Mouse (Mus musculus) testis, postnatal 14 days (tissue): ENCODE measurements around the gene Gpr142.
A peak's percentile ranks its signal among the peaks of the same experiment; 100 is the strongest.

Experiments
- DNase-seq: peaks from one replicate; pipeline ENCODE4 v3.0.0; 2021; ENCODE audit warnings: low spot score

Gpr142 gene

DNA sequence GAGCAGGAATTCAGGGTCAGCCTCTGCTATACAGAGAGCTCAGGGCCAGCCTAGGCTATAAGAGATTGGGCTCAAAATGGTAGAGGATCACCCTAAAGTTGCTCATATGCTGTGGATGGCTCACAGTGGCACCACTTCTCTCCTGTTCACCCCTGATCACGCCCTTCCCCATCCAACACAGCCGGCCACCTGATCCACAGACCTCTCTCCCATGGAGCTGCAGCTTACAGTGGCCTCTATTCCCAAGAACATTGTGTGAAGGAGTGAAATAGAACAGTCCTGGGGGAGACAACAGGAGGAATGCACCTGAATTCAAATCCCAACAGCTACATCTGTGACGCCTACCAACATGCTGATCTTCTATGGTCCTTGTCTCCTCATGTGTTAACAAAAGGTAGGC lies at the start of gene Gpr142:
Gene Gpr142 (plus strand): TSS at position 301 of the 400 bp plus-strand sequence.
- DNase-seq: no peak

DNA sequence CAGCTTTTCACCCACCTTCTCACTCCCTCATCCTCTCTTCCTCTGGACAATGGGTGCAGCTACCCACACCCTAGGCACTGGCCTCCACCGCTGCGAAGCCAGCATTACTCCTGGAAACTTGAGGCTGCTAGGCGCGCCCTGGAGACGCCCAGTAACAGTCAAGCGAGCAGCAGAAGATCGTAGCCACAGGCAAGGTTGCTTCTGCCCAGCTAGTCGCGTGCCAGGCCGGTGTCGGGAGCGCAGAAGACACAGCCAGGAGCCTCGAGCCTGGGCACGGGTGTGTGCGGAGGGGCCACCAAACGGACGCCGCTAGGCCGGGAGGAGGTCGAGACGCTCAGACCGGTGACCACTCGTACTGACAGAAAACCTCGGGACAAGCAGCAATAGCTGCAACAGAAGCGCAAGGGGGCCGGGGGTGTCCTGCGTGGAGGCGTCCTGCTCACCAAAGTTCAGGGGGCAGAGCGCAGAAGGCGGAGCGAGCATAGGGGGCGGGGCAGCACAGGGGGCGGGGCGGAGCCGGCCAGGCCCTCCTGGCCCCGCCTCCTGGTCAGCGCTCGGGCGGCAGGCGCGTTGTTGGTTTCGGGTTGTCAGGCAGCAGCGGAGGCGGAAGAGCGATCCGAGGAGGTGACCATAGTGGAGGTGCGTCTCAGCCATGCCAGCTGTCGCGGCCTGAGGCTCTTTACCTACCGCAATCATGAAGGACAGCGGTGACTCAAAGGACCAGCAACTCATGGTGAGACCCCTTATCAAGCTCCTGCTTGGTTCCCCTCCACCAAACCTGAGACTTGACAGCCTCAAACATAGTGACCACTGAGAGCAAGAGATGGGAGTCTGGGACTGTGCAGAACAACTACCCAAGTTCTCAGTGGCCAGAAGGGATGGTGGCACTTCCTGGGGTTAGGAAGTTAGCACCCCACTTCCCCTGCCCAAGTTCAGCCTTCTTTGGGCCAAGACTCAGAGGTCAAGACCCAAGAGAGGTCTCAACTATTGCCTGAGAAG lies 33.6 kb upstream of the Gpr142 start, which contains the start of gene Kif19a:
Gene Kif19a (plus strand): TSS at position 569 of the 999 bp plus-strand sequence.
- peak; percentile 23 for DNase-seq

DNA sequence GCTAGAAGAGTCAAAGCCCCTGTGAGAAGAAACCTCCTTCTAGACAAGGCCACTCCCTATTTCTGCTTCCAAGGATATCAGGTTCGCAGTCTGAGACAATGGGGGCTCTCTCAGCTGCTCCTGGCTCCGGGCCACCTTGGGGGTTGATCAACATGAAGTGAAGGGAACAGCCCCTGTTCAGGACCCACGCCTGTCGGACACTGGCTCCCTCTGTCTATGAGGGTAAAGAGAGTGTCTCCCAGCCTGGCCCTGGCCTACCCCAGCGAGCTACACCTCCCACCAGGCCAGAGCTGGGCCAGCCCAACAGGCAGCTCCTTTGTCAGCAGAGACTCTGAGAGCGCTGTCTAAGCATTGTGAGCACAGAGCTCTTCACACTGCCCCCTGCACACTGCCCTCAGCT lies 28.8 kb upstream of the Gpr142 start:
- no peak for DNase-seq

DNA sequence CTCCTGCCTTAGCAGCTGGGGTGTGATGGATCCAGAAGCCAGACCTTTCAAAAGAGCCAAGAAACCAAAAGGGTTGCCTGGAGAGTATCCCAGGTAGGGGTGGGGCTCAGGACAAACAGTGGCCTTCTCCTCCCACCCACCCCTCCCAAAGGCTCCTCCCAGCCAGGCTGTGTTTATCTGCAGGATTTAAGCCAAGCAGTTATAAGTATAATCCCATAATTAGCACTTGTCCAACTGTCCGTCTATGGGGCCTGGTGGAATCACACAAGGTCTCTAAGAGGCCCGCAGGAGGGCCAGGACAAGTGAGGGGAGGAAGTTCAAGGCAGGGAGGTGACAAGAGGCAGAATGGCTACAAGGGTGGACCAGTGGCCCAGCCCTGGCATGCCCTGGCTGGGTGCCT lies 26.8 kb upstream of the Gpr142 start:
- no peak for DNase-seq

DNA sequence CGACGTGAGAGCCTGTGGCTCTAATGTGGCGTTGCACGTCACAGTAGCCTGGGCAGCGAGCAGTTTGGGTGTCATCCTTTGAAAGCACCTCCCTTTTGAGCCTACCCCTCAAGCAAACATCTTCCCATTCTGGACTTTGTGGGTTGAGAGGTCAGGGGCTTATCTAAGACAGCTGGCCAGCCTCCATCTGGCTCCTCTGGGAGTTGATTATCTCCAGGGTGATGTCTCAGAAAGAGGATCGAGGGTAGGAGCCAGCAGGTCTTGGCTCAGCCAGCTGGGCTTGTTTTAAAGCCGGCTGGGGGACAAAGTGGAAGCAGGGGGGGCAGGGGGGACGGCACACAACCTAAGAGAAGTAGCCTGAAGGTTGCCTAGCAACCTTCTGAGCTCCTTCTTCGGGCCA lies 18.6 kb upstream of the Gpr142 start:
- DNase-seq: peak; percentile 45

DNA sequence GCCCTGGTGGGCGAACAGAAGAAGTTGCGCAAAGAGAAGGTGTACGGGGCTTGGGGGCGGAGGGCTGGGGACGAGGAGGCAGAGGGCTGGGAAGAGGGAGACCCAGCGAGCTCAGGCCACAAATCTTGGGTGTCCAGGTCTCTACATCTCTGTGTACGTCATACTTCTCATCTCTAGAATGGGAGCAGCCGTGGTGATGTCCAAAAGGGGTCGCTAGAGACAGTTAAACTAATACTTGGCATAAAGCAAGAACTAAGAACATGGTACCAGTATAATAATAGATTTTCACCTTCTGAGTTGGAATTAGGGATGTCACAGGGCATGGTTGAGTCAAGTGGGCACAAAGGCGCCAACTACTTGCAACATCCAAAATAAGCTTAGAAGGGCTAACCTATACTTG lies 12.8 kb upstream of the Gpr142 start:
- DNase-seq: no peak

DNA sequence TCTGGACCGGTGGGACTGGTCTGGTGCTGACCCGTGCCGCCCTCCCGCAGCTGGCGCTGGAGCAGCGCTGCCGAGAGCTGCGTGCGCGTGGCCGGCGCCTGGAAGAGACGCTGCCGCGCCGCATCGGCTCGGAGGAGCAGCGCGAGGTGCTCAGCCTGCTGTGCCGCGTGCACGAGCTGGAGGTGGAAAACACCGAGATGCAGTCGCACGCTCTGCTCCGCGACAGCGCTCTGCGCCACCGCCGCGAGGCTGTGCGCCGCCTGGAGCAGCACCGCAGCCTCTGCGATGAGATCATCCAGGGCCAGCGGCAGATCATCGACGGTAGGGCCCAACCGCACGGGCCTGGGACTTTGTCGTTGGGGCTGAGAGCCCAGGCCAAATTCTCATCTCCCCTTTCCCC lies 12.4 kb upstream of the Gpr142 start:
- no peak for DNase-seq

DNA sequence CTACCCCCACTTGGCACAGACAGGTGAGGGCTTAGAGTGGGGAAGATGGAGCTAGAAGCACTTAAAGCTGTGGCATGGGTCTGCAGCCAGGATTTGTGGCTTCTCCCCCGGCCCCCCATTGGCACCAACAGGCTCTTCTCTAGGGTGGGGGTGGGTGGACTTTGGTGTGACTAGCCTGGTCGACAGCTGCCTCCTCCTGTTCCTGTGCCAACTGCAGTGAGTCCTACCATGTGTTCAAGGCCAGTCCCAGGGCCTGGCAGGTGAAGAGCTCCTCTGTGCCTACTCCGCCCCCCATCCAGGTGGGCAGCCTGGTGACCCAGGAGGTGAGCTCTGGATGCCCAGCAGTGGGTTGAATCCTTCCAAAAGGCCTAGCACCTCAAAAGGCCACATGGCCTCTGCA lies 11.1 kb upstream of the Gpr142 start:
- no peak for DNase-seq

DNA sequence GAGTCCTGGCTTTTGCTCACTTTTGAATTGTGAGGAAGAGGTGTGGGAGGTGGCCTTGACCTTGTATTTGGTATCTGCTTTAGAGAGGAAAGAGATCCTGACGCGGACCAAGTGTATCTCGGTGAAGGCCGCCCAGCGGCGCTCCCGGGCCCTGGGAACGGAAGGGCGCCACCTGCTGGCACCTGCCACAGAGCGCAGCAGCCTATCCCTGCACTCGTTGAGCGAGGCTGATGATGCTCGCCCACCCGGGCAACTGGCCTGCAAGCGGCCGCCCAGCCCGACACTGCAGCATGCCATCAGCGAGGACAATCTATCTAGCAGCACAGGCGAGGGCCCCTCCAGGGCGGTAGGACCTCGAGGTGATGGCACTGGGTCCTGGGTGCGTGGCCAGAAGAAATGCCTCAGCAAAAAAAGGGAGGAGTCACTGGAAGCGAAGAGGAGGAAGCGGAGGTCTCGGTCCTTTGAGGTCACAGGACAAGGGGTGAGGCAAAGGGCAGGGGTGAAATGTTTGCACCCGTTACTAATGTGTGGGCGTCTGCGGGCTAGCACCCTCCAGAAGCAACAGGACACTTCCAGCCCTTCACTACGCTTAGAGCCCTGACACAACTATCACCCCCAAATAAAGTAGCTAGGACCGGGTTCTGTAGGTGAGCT lies 9.5 kb upstream of the Gpr142 start:
- DNase-seq: peak; percentile 77

DNA sequence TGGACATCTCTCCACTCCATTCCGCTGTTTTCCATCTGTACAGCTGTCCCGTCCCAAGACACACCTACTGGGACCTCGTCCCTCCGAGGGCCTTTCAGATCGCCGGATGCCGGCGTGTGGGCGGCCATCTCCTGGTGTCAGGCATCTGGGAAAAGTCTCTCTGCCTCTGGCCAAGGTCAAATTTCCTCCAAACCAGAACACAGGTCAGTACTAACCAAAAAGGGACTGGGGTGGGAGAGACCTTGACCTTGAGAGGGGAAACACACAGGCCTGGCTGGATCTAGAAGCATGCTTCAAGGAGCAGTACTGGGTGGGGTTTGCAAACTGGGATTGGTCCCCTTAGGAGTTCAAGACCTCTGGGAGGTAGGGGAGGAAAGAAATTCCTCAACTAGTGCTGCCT lies 9.0 kb upstream of the Gpr142 start:
- DNase-seq: no peak

DNA sequence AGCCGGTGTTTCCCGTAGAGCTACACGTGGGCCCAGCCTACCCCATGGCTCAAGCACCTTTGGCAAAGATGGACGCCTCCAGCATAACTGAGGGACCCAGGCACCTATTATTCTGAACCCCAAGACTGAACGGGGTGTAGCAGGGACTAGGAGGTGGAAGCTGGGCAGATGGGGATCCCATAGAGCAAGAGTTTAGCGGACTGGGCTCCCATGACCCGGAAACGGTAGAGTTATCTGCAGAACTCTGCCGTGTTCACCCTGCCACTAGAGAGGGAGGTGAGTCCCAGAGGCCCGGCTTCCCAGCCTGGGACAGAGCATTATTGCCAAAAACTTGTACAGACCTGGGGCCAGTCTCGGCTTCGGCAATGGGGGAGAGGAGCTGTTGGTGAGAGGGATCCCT lies 8.6 kb upstream of the Gpr142 start:
- no peak for DNase-seq

DNA sequence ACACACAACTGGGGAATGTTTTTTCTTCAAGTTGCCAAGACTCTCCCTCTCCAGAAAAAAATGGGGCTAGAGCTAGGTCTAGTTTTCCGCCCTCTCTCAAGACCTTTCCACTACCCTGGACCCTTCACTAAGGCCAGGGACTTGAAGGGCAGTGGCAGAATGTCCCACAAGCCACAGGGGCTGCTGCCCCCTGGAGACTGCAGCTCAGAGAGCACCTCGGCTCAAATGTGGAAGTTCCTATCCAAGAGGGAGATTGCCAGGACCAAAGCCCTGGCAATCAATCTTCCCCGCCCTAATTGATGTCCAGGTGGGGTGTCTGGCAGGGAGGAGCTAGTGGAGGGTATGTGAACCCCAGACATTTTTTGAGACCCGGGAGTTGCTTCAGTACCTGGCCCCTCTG lies 7.9 kb upstream of the Gpr142 start:
- no peak for DNase-seq

DNA sequence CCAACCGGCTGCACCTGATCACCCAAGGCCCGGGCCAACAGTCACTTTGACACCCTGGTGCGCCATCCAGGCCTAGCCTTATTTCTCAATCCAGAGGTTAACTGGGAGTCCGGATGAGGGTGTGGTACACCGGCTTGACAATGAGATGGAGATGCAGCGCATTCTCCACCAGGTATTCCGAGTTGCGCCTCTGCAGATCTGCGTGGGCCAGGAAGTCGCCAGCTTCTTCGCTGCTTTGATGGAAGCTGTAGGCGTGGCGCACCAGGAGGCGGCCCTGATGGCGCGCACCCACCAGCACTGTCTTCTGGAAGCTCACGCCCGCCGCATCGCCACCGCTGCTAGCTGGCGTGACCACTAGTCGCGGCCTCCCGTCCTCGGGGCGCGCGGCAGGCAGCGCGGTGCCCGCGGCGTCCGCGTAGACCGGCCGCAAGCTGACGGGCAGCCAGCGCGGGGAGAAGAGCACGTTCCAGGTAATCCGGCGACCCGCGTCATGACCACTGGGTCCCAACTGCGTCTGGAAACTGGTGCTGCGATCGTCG lies 7.3 kb upstream of the Gpr142 start:
- no peak for DNase-seq

DNA sequence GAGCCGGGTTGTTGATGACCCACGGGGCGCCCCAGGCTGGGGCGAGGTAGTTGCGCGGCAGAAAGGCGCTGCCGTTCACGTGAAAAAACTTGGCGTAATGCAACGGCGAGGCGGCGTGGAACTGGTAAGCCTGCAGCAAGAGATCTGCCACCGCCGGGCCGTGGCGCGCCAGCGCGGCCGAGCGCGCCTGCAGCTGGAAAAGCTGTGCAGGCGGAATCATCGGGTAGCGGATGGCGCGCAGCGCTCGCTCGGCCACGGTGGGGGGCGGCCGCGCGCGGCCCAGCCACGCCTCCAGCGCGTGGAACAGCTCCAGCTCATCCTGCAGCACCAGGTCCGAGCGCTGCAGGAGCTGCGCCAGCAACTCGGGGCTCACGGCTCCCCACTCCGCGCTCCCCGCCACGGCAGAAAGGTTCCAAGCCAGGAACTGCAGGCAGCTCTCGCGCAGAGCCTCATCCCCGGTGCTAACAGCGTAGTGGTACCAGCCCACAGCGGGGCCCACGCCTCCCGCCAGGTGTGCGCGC lies 6.8 kb upstream of the Gpr142 start:
- DNase-seq: no peak

DNA sequence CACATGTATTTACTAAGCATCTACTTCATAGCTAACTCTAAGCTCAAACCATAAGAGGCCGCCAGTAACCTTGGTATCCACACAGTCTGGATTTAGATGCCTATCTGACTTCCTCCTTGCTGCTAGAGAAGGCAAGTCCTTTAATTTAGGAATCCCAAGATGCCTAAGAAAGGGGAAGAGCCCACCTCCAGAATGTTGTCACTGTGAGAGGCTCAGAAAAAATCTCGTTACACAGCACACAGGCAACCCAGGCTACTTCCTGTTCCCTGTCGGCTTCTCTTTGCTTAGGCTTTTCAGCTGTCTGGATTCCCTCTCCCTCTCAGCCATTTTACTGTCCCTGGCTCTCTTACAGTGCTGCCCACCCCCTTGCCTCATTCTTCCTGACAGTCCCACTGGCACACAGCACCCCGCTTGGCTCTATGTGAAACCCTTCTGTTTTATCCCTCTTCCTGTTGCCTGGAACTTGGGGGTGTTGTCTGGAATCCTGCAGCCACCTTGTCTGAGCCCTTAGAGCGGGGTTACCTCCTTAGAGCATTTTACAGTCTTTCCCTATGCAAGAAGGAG lies 5.7 kb upstream of the Gpr142 start:
- DNase-seq: no peak

DNA sequence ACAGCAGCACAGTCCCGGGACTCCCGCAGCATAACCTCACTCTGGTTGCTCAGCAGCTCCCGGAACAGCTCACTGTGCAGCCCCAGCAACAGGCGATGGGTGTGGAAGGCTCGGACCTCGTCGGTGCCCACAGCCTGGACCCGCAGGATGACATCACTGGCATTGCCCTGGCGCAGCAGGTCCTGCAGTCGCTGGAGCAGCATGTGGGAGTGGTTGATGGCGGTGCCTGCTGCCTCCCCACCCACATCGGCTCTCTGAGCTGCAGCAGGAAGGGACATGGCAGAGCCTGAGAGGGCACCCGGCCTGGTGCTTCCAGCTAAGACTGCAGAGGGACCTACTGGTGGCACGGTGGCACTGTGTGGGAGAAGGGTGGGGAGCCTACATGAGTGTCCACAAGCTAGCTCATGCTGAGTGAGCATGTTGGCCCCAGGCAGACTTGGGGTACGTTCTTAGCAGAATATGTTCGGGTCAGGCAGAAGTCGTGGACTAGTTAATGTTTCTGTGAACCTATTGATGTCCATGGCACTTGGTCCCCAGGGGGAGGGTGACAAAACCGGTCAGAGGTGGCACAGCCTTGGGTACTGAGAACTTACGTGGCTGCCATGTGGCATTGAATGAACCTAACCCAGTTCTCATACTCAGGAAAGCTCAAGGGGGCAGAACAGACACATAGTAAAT lies 4.7 kb upstream of the Gpr142 start:
- no peak for DNase-seq

DNA sequence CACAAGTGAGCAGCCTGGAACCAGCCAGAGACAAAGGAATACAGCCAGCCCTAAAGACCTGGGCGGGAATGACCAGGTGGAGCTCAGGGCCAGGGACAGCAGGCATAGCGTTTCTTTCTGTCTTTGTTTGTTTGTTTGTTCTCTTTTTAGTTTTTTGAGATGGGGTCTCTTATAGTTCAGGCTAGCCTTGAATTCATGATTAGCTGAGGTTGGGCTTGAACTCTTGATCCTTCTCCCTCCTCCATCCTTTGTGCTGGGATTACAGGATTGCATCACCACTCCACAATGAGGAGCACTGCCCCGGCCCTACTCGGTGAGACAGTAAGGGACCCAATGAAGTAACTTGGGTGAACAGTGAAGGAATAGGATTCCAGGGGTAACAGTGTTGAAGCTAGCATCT lies 4.0 kb upstream of the Gpr142 start:
- no peak for DNase-seq

DNA sequence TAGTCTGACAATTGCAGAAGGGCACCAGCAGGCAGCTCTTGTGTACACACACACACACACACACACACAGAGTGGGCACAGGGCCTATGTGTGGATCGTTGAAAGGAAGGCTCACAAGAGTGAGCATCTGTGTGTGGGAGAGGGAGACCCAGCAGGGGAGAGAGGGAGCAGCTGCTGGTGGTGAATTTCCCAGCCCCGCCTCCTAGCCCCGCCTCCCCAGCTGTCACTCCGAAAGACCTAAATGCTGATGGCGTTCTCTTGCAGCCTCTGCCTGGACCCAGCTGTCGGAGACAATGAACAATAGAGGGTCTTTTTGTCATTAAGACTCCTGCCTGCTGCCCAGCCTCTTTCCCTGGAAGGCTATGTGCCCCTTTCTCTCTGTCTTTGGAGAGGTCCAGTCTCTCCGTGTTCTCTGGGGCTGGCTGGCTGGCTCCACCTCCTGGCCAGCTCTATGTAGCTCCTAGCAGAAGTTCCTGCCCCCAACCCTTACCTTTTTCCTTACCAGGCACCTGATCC lies 3.4 kb upstream of the Gpr142 start:
- no peak for DNase-seq

DNA sequence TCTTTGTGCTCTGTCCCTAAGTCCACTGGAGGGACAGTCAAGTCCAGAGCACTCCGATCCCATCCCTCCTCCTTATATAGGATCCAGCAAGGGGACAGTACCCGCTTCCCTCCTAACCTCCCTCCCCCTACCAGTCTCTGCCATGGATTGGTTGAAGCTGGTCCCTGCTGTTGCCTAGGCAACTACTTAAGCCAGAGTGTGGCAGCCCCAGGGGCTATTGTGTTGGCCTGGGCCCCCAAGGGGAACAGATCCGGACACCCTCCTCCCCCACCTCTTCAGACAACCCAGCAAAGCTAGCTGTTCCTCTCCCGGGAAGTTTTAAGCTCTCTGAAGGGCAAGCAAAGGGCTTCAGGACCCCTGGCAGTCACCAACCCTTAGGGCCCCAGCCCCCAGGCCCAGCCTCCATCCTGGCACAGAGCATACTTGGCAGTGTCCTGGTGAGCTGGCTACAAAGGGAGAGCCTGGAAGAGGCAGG lies 2.8 kb upstream of the Gpr142 start, which contains the start of gene Btbd17:
Gene Btbd17 (minus strand): TSS at position 98 of the 475 bp plus-strand sequence.
- no peak for DNase-seq

DNA sequence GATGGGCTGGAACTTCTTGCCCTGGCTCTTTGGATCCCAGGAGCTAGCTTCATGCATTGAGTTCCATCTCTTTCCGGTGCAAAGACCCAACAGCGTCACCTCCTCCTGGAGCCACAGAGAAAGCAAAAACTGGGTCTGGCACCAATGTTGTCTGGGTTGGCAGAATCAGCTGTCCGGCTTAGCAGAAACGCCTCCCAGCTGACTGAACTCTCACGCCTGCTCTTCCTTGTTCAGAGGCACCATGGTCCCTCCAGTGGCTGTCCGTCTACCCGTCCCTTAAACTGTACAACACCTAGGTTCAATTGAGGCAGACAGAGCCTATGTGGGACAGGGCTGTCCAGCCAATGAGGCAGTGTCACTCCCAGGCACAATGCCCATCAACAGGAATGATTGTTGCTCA lies 1.5 kb upstream of the Gpr142 start:
- no peak for DNase-seq

DNA sequence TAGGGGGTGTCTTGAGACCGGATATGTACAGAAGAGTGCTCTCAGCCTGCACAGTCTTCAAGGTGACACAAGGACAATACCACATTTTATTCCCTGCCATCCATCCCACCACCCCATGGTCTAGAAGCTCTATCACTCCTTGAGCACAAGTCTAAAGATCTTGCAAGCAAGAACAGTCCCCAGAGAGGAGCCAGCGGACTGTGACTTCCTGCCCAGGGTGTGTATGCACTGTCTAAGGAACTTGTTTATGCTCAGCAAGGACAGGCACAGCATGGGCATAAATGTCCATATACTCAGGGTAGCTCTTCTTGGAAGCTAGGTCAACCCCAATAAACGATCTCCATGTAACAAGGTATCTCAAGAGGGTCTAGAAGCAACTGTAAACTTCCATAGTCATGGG lies 743 bp upstream of the Gpr142 start:
- no peak for DNase-seq
